Mouse (Mus musculus) lung, postnatal 0 days (tissue): ENCODE data around the gene Lig4.

Experiments used
- CTCF ChIP-seq: IDR thresholded peaks from 2 replicates; pipeline ENCODE4 v1.5.1; 2016; ENCODE audit warnings: antibody characterized with exemption, mild to moderate bottlenecking
- EP300 ChIP-seq: IDR thresholded peaks from 2 replicates; pipeline ENCODE4 v1.6.1; 2016; ENCODE audit warnings: antibody characterized with exemption, mild to moderate bottlenecking, control low read depth

DNA sequence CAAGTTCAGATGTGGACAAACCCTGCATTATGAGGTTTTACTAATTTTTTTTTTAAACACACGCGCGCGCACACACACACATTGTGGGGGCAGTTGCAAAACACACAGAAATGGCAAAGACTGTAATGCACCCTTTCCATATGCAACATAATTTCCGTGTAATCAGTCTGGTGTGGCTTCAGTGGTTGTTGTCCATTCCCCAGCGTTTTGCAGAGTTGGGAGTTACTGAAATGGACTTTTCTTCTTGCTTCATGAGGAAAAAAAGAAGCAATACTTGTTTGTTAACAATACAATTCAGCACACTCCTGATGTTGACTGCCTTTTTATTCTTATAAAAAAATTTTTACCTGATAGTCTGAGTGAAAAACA lies 30.2 kb upstream of the Lig4 start:
- TF ChIP-seq CTCF (no peak), EP300 (no peak)
